Comparison of ENCODE assay signal across 25 mouse cellular contexts in the genomic region with DNA sequence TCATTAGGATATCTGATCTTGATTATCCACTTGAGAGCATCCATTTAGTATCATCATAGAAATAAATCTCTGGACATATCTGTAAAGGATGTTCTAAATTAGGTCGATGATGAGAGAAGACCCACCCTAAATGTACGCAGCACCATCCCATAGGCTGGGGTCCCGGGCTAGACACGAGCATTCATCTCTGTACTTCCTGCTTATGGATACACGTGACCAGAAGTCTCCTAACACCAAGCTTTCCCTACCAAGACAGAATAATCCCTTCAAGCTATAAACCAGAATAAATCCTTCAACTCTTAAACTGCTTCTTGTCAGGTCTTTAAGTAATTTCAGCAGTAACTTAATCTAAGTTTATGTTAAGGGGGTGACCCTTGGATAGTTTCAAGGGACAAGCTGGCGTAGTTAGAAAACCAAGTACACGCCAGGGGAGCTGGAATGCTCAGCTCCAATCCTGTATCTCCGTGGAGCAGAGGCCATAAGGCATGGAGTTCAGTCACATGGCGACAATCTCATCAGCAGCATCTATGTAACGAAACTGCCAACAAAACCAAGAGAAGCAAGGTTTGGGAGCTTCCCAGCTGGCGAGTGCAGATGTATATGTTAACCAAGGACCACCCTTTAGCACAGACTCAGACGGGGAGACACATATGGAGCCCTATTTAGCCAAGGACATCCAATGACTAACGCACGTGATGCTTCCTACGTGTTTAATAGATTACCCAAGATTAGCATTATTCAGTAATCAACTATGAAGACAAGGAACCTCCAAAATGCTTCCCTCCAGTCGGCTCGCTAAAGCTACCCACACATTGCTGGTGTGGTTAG.
DNase-seq lines count a peak whose midpoint lies in the region; ATAC-seq lines count a peak whose summit lies in the region.
"Had no signal": no experiment of that assay in that cellular context is flagged by ENCODE, and none has a peak within 500 bp of the region (broad histone marks: within the 10 kb centered on the region; RNA-seq: fewer than 3 reads in every experiment).

No protein-coding gene starts in this region.

- no peaks in the 10 kb centered on the region for H3K9me3 ChIP-seq in embryonic facial prominence, embryonic 14.5 days (ENCODE audit: control insufficient read depth, low read length)
- H3K9me3 ChIP-seq in embryonic facial prominence, embryonic 10.5 days: no peaks in the 10 kb centered on the region
- no peaks in the 10 kb centered on the region for H3K9me3 ChIP-seq in kidney, embryonic 15.5 days (replicated peaks)
- no peaks in the 10 kb centered on the region for H3K9me3 ChIP-seq in lung, embryonic 15.5 days
- no peaks in the 10 kb centered on the region for H3K9me3 ChIP-seq in stomach, embryonic 16.5 days (replicated peaks; ENCODE audit: control insufficient read depth, low read length)
- H3K9me3 ChIP-seq: embryonic facial prominence, embryonic 15.5 days; forebrain, embryonic 10.5 days; forebrain, embryonic 15.5 days; G1E; heart, embryonic 10.5 days; hindbrain, embryonic 12.5 days had no signal

- H3K4me1 ChIP-seq in embryonic facial prominence, embryonic 14.5 days (ENCODE audit: control insufficient read depth, insufficient read depth, low read length): 0 out of 2 replicates have a peak, but pooled peaks cover 8% of the 10 kb centered on the region
- H3K4me1 ChIP-seq in embryonic facial prominence, embryonic 10.5 days: no peaks in the 10 kb centered on the region
- H3K4me1 ChIP-seq in kidney, embryonic 15.5 days: peaks cover 22% of the 10 kb centered on the region
- H3K4me1 ChIP-seq in lung, embryonic 15.5 days: peaks cover 29% of the 10 kb centered on the region; the same call in 1 of the 2 replicates
- H3K4me1 ChIP-seq in stomach, embryonic 16.5 days (ENCODE audit: control insufficient read depth, insufficient read depth, low read length): peaks cover 9% of the 10 kb centered on the region
- H3K4me1 ChIP-seq: forebrain, embryonic 10.5 days; forebrain, embryonic 15.5 days; hindbrain, embryonic 12.5 days had no signal

- no peak overlapping the region for H3K27ac ChIP-seq in embryonic facial prominence, embryonic 14.5 days (replicated peaks; ENCODE audit: low read depth, low read length)
- no peak overlapping the region for H3K27ac ChIP-seq in embryonic facial prominence, embryonic 10.5 days (replicated peaks)
- peak overlapping the region; percentile 59 for H3K27ac ChIP-seq in kidney, embryonic 15.5 days
- 0 out of 2 replicates have a peak overlapping the region, but pooled peaks have one; percentile 8 for H3K27ac ChIP-seq in lung, embryonic 15.5 days
- H3K27ac ChIP-seq in stomach, embryonic 16.5 days (ENCODE audit: low read length): peak overlapping the region; percentile 50; the same call in 1 of the 2 replicates
- H3K27ac ChIP-seq: embryonic facial prominence, embryonic 15.5 days; forebrain, embryonic 10.5 days; forebrain, embryonic 15.5 days; heart, embryonic 10.5 days; hindbrain, embryonic 12.5 days had no signal

- no peak overlapping the region for H3K9ac ChIP-seq in embryonic facial prominence, embryonic 14.5 days (ENCODE audit: low read depth, low read length)
- H3K9ac ChIP-seq in kidney, embryonic 15.5 days: no peak overlapping the region
- H3K9ac ChIP-seq in lung, embryonic 15.5 days: no peak overlapping the region
- no peak overlapping the region for H3K9ac ChIP-seq in stomach, embryonic 16.5 days (ENCODE audit: low read length)
- H3K9ac ChIP-seq: embryonic facial prominence, embryonic 15.5 days; forebrain, embryonic 15.5 days; hindbrain, embryonic 12.5 days had no signal

- H3K27me3 ChIP-seq in embryonic facial prominence, embryonic 14.5 days (replicated peaks; ENCODE audit: control insufficient read depth, insufficient read depth, low read length): no peaks in the 10 kb centered on the region
- H3K27me3 ChIP-seq in embryonic facial prominence, embryonic 10.5 days (replicated peaks; ENCODE audit: low read depth, poor library complexity, severe bottlenecking): no peaks in the 10 kb centered on the region
- H3K27me3 ChIP-seq in kidney, embryonic 15.5 days: no peaks in the 10 kb centered on the region
- H3K27me3 ChIP-seq in lung, embryonic 15.5 days: no peaks in the 10 kb centered on the region
- no peaks in the 10 kb centered on the region for H3K27me3 ChIP-seq in stomach, embryonic 16.5 days (ENCODE audit: control insufficient read depth, insufficient read depth, low read length)
- H3K27me3 ChIP-seq: embryonic facial prominence, embryonic 15.5 days; forebrain, embryonic 15.5 days; hindbrain, embryonic 12.5 days had no signal

- no peaks in the 10 kb centered on the region for H3K36me3 ChIP-seq in embryonic facial prominence, embryonic 14.5 days (ENCODE audit: control insufficient read depth, insufficient read depth, low read length)
- H3K36me3 ChIP-seq in embryonic facial prominence, embryonic 10.5 days (replicated peaks): no peaks in the 10 kb centered on the region
- H3K36me3 ChIP-seq in kidney, embryonic 15.5 days: no peaks in the 10 kb centered on the region
- H3K36me3 ChIP-seq in lung, embryonic 15.5 days: no peaks in the 10 kb centered on the region
- H3K36me3 ChIP-seq in stomach, embryonic 16.5 days (ENCODE audit: control insufficient read depth, insufficient read depth, low read length): no peaks in the 10 kb centered on the region
- H3K36me3 ChIP-seq: embryonic facial prominence, embryonic 15.5 days; forebrain, embryonic 10.5 days; forebrain, embryonic 15.5 days; G1E; heart, embryonic 10.5 days; hindbrain, embryonic 12.5 days had no signal

- WGBS in embryonic facial prominence, embryonic 14.5 days: 70% methylated on average over 17 of the region's 17 CpGs
- 89% methylated on average over 17 of the region's 17 CpGs for whole genome bisulfite sequencing in embryonic facial prominence, embryonic 10.5 days
- WGBS in kidney, embryonic 15.5 days: 54% methylated on average over 17 of the region's 17 CpGs
- WGBS in lung, embryonic 15.5 days: 68% methylated on average over 17 of the region's 17 CpGs
- WGBS in stomach, embryonic 16.5 days: 54% methylated on average over 17 of the region's 17 CpGs

- no peak overlapping the region for H3K4me3 ChIP-seq in embryonic facial prominence, embryonic 14.5 days (ENCODE audit: low read depth, low read length)
- H3K4me3 ChIP-seq in embryonic facial prominence, embryonic 10.5 days: no peak overlapping the region
- H3K4me3 ChIP-seq in kidney, embryonic 15.5 days (replicated peaks): no peak overlapping the region
- H3K4me3 ChIP-seq in lung, embryonic 15.5 days: no peak overlapping the region
- H3K4me3 ChIP-seq in stomach, embryonic 16.5 days (replicated peaks; ENCODE audit: low read length): no peak overlapping the region
- H3K4me3 ChIP-seq: embryonic facial prominence, embryonic 15.5 days; erythroblast, embryonic 14.5 days; forebrain, embryonic 10.5 days; forebrain, embryonic 15.5 days; heart, embryonic 10.5 days; hindbrain, embryonic 12.5 days had no signal

- DNase-seq in embryonic facial prominence, embryonic 14.5 days (ENCODE audit: low spot score): peak; percentile 18
- DNase-seq in embryonic facial prominence, embryonic 10.5 days (ENCODE audit: low spot score): no peak
- no peak for DNase-seq in kidney, postnatal 4 days
- DNase-seq in lung, postnatal 10 days: no peak
- DNase-seq: adrenal gland, adult 8-10 months; adrenal gland, postnatal 36 days; B cell, adult 2 months; cerebellum, adult 11 months; cerebellum, adult 8-10 months; cerebellum, postnatal 25 days; gastrocnemius, postnatal 10 days; heart, adult 18-20 months; heart, postnatal 10 days; heart, postnatal 4 days had no signal

- no peak for ATAC-seq in embryonic facial prominence, embryonic 14.5 days (ENCODE audit: low read depth)
- peak; percentile 62 for ATAC-seq in kidney, embryonic 15.5 days (replicated peaks; ENCODE audit: low FRiP score)
- ATAC-seq in lung, embryonic 15.5 days (ENCODE audit: borderline replicate concordance, extremely low read depth, low FRiP score, low TSS enrichment): peak; percentile 43; the same call in 1 of the 2 replicates
- ATAC-seq in stomach, embryonic 16.5 days (ENCODE audit: insufficient read depth, low FRiP score): peak; percentile 81
- ATAC-seq: CD4-positive, CD25-positive, alpha-beta regulatory T cell, adult 4 months; forebrain, embryonic 15.5 days had no signal

- H3K4me2 ChIP-seq in embryonic facial prominence, embryonic 14.5 days (ENCODE audit: low read depth, low read length): no peak overlapping the region
- H3K4me2 ChIP-seq in kidney, embryonic 15.5 days: no peak overlapping the region
- H3K4me2 ChIP-seq in lung, embryonic 15.5 days: no peak overlapping the region
- H3K4me2 ChIP-seq in stomach, embryonic 16.5 days (ENCODE audit: low read depth, low read length): no peak overlapping the region
- H3K4me2 ChIP-seq: embryonic facial prominence, embryonic 15.5 days; forebrain, embryonic 15.5 days; hindbrain, embryonic 12.5 days had no signal

Comparison
In these comparisons a context has a peak if more than half of its experiments do, and no peak if none do; other contexts are left out.
1. H3K27ac ChIP-seq: peak in kidney, embryonic 15.5 days (single experiment), lung, embryonic 15.5 days (single experiment) and stomach, embryonic 16.5 days (single experiment); none in embryonic facial prominence, embryonic 14.5 days (single experiment) and embryonic facial prominence, embryonic 10.5 days (single experiment).